Mouse (Mus musculus): Measurements from ENCODE around the gene Trappc4. TPM values are rescaled to one million over a fixed set of nuclear protein-coding genes. Genes with fewer than 3 reads are reported as not detected.
"Not testable (repeated sequence)": the region's sequence is repeated elsewhere in the genome, so short reads cannot be mapped to it uniquely, and the experiment has no call there.

The Trappc4 gene
- polyA plus RNA-seq, 1 experiment from 2014 or later = 133 TPM

- DNase-seq (ENCODE audit: low spot score) = no peak
- Histone ChIP-seq H3K36me3 (ENCODE audit: control insufficient read depth, insufficient read depth, low read length) (no peaks in the 10 kb centered on the region), H3K4me2 (ENCODE audit: low read depth, low read length) (no peak overlapping the region), H3K27me3 (replicated peaks; ENCODE audit: control insufficient read depth, insufficient read depth, low read length) (no peaks in the 10 kb centered on the region), H3K9ac (ENCODE audit: low read depth, low read length) (no peak overlapping the region), H3K9me3 (ENCODE audit: control insufficient read depth, low read length) (0 out of 2 replicates have a peak, but pooled peaks cover 3% of the 10 kb centered on the region), H3K4me1 (ENCODE audit: control insufficient read depth, insufficient read depth, low read length) (no peaks in the 10 kb centered on the region), H3K27ac (replicated peaks; ENCODE audit: low read depth, low read length) (no peak overlapping the region), H3K4me3 (ENCODE audit: low read depth, low read length) (no peak overlapping the region)
- 78% methylated on average over 4 of the region's 4 CpGs for WGBS
- ATAC-seq (ENCODE audit: low read depth) = no peak
Observed at GRCm38 (mm10) chr9:44423576-44423975, 16.2 kb upstream of the Trappc4 start.

- ATAC-seq (ENCODE audit: low read depth) (no peak), DNase-seq (ENCODE audit: low spot score) (no peak)
- no peaks in the 10 kb centered on the region; the same call in 1 of the 2 replicates for H3K36me3 ChIP-seq (ENCODE audit: control insufficient read depth, insufficient read depth, low read length)
- H3K4me3 ChIP-seq (ENCODE audit: low read depth, low read length) = no peak overlapping the region
- no peak overlapping the region for H3K9ac ChIP-seq (ENCODE audit: low read depth, low read length)
- peaks cover 4% of the 10 kb centered on the region; the same call in 1 of the 2 replicates for H3K4me1 ChIP-seq (ENCODE audit: control insufficient read depth, insufficient read depth, low read length)
- H3K27me3 ChIP-seq (replicated peaks; ENCODE audit: control insufficient read depth, insufficient read depth, low read length) = no peaks in the 10 kb centered on the region
- H3K27ac ChIP-seq (replicated peaks; ENCODE audit: low read depth, low read length) = no peak overlapping the region
- WGBS = 77% methylated on average over 5 of the region's 5 CpGs
- no peak overlapping the region for H3K4me2 ChIP-seq (ENCODE audit: low read depth, low read length)
- H3K9me3 ChIP-seq (ENCODE audit: control insufficient read depth, low read length) = 0 out of 2 replicates have a peak, but pooled peaks cover 3% of the 10 kb centered on the region
Observed at GRCm38 (mm10) chr9:44420280-44420898, 13.0 kb upstream of the Trappc4 start.

GRCm38 (mm10) chr9:44419730-44420129 lies 12.3 kb upstream of the Trappc4 start:
- not testable (repeated sequence) for H3K4me1 ChIP-seq (ENCODE audit: control insufficient read depth, insufficient read depth, low read length); H3K4me2 ChIP-seq (ENCODE audit: low read depth, low read length); H3K9me3 ChIP-seq (ENCODE audit: control insufficient read depth, low read length); H3K27ac ChIP-seq (replicated peaks; ENCODE audit: low read depth, low read length); H3K9ac ChIP-seq (ENCODE audit: low read depth, low read length); DNase-seq (ENCODE audit: low spot score); H3K27me3 ChIP-seq (replicated peaks; ENCODE audit: control insufficient read depth, insufficient read depth, low read length); ATAC-seq (ENCODE audit: low read depth); H3K4me3 ChIP-seq (ENCODE audit: low read depth, low read length); H3K36me3 ChIP-seq (ENCODE audit: control insufficient read depth, insufficient read depth, low read length)
- WGBS = 93% methylated on average over 9 of the region's 9 CpGs

- peaks cover 11% of the 10 kb centered on the region for H3K36me3 ChIP-seq (ENCODE audit: control insufficient read depth, insufficient read depth, low read length)
- H3K9ac ChIP-seq (ENCODE audit: low read depth, low read length) = peak within 1 kb of the TSS; percentile 83
Observed at GRCm38 (mm10) chr9:44418519-44419385, 11.4 kb upstream of the Trappc4 start, which contains the start of gene Ccdc84. Gene Ccdc84, minus strand, starts transcription at chr9:44418569.

GRCm38 (mm10) chr9:44417892-44418363 lies 10.5 kb upstream of the Trappc4 start:
- ATAC-seq (ENCODE audit: low read depth) = peak; percentile 87
- H3K9me3 ChIP-seq (ENCODE audit: control insufficient read depth, low read length) = 0 out of 2 replicates have a peak, but pooled peaks cover 3% of the 10 kb centered on the region
- peak; percentile 94 for DNase-seq (ENCODE audit: low spot score)
- H3K4me1 ChIP-seq (ENCODE audit: control insufficient read depth, insufficient read depth, low read length) = peaks cover 4% of the 10 kb centered on the region; the same call in 1 of the 2 replicates
- no peaks in the 10 kb centered on the region for H3K27me3 ChIP-seq (replicated peaks; ENCODE audit: control insufficient read depth, insufficient read depth, low read length)
- peak overlapping the region; percentile 84 for H3K4me3 ChIP-seq (ENCODE audit: low read depth, low read length)
- H3K36me3 ChIP-seq (ENCODE audit: control insufficient read depth, insufficient read depth, low read length) = peaks cover 20% of the 10 kb centered on the region
- H3K9ac ChIP-seq (ENCODE audit: low read depth, low read length) = peak overlapping the region; percentile 83
- under 1% methylated on average over 38 of the region's 38 CpGs for WGBS
- H3K4me2 ChIP-seq (ENCODE audit: low read depth, low read length) = peak overlapping the region; percentile 86
- H3K27ac ChIP-seq (replicated peaks; ENCODE audit: low read depth, low read length) = peak overlapping the region; percentile 84

More at GRCm38 (mm10) chr9:44418519-44419385, 11.4 kb upstream of the Trappc4 start, which contains the start of gene Ccdc84:
- ATAC-seq (ENCODE audit: low read depth) (no peak), DNase-seq (ENCODE audit: low spot score) (no peak)
- peak within 1 kb of the TSS; percentile 86 for H3K4me2 ChIP-seq (ENCODE audit: low read depth, low read length)
- H3K4me3 ChIP-seq (ENCODE audit: low read depth, low read length) = peak within 1 kb of the TSS; percentile 84
- H3K9me3 ChIP-seq (ENCODE audit: control insufficient read depth, low read length) = 0 out of 2 replicates have a peak, but pooled peaks cover 3% of the 10 kb centered on the region
- H3K27ac ChIP-seq (replicated peaks; ENCODE audit: low read depth, low read length) = peak within 1 kb of the TSS; percentile 84
- H3K4me1 ChIP-seq (ENCODE audit: control insufficient read depth, insufficient read depth, low read length) = peaks cover 4% of the 10 kb centered on the region; the same call in 1 of the 2 replicates
- 73% methylated on average over 14 of the region's 14 CpGs for WGBS
- H3K27me3 ChIP-seq (replicated peaks; ENCODE audit: control insufficient read depth, insufficient read depth, low read length) = no peaks in the 10 kb centered on the region

GRCm38 (mm10) chr9:44417156-44417891 lies 9.9 kb upstream of the Trappc4 start:
- Histone ChIP-seq H3K27me3 (replicated peaks; ENCODE audit: control insufficient read depth, insufficient read depth, low read length) (no peaks in the 10 kb centered on the region), H3K4me2 (ENCODE audit: low read depth, low read length) (peak overlapping the region; percentile 86), H3K36me3 (ENCODE audit: control insufficient read depth, insufficient read depth, low read length) (peaks cover 26% of the 10 kb centered on the region), H3K9me3 (ENCODE audit: control insufficient read depth, low read length) (0 out of 2 replicates have a peak, but pooled peaks cover 3% of the 10 kb centered on the region), H3K4me1 (ENCODE audit: control insufficient read depth, insufficient read depth, low read length) (peaks cover 4% of the 10 kb centered on the region; the same call in 1 of the 2 replicates), H3K4me3 (ENCODE audit: low read depth, low read length) (peak overlapping the region; percentile 84), H3K27ac (replicated peaks; ENCODE audit: low read depth, low read length) (peak overlapping the region; percentile 84; the same call in 1 of the 2 replicates), H3K9ac (ENCODE audit: low read depth, low read length) (peak overlapping the region; percentile 83)
- peak; percentile 53 for ATAC-seq (ENCODE audit: low read depth)
- DNase-seq (ENCODE audit: low spot score) = no peak
- 8% methylated on average over 26 of the region's 26 CpGs for WGBS

GRCm38 (mm10) chr9:44412781-44413180 lies 5.4 kb upstream of the Trappc4 start:
- Histone ChIP-seq H3K9me3 (ENCODE audit: control insufficient read depth, low read length) (no peaks in the 10 kb centered on the region), H3K27me3 (replicated peaks; ENCODE audit: control insufficient read depth, insufficient read depth, low read length) (no peaks in the 10 kb centered on the region), H3K36me3 (ENCODE audit: control insufficient read depth, insufficient read depth, low read length) (peaks cover 64% of the 10 kb centered on the region), H3K4me1 (ENCODE audit: control insufficient read depth, insufficient read depth, low read length) (peaks cover 6% of the 10 kb centered on the region; the same call in 1 of the 2 replicates), H3K4me3 (ENCODE audit: low read depth, low read length) (no peak overlapping the region), H3K27ac (replicated peaks; ENCODE audit: low read depth, low read length) (no peak overlapping the region), H3K4me2 (ENCODE audit: low read depth, low read length) (no peak overlapping the region), H3K9ac (ENCODE audit: low read depth, low read length) (no peak overlapping the region)
- 81% methylated on average over 2 of the region's 2 CpGs for WGBS
- ATAC-seq (ENCODE audit: low read depth) (no peak), DNase-seq (ENCODE audit: low spot score) (no peak)

GRCm38 (mm10) chr9:44412306-44412705 lies 4.9 kb upstream of the Trappc4 start:
- 87% methylated on average over 4 of the region's 4 CpGs for WGBS

More at GRCm38 (mm10) chr9:44412306-44412705, 4.9 kb upstream of the Trappc4 start:
- no peak overlapping the region for H3K27ac ChIP-seq (replicated peaks; ENCODE audit: low read depth, low read length)
- peaks cover 64% of the 10 kb centered on the region for H3K36me3 ChIP-seq (ENCODE audit: control insufficient read depth, insufficient read depth, low read length)
- DNase-seq (ENCODE audit: low spot score) (no peak), ATAC-seq (ENCODE audit: low read depth) (no peak)
- H3K4me1 ChIP-seq (ENCODE audit: control insufficient read depth, insufficient read depth, low read length) = peaks cover 6% of the 10 kb centered on the region; the same call in 1 of the 2 replicates
- H3K9ac ChIP-seq (ENCODE audit: low read depth, low read length) = no peak overlapping the region
- no peak overlapping the region for H3K4me3 ChIP-seq (ENCODE audit: low read depth, low read length)
- no peak overlapping the region for H3K4me2 ChIP-seq (ENCODE audit: low read depth, low read length)
- no peaks in the 10 kb centered on the region for H3K9me3 ChIP-seq (ENCODE audit: control insufficient read depth, low read length)
- H3K27me3 ChIP-seq (replicated peaks; ENCODE audit: control insufficient read depth, insufficient read depth, low read length) = no peaks in the 10 kb centered on the region

Data from embryonic facial prominence, embryonic 14.5 days (tissue).